Mouse (Mus musculus): ENCODE results near the gene Ttc41.

DNA sequence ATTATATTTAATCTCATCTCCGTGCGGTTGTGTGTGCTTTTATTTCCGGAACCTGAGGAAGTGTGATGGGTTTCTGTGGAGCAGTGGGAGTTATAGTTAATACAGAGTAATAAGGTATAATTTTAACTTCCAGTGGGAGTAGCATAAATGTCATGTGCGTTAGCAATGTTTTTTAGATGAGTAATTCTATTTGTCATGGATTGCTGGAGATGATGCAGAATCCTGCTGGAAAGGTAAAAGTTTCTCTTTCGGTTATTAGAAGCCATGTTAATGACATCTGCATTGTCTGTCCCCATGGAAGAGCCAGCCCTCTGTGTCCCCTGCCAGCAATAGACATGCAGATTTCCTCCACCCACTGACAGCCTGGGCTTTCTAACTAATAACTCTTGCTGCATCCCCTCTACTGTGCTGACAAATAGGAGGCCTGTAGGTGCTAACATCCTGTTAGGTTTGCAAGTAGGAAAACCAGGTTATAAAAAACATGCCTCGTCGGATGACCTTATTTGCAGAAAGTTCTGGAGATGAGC is 83.6 kb downstream of the Ttc41 start:
- TF ChIP-seq CTCF (IDR thresholded peaks at IDR 0.05; ENCODE audit: low read depth, low read length) (no peak), POLR2A (IDR thresholded peaks at IDR 0.05; ENCODE audit: borderline replicate concordance, low read depth, low read length) (no peak)

All from bone marrow macrophage, adult 2 months (primary cell).